Mouse (Mus musculus): ENCODE data around the gene Brms1l.

The Brms1l gene

GRCm38 (mm10) chr12:55867738-55868137 is 31.6 kb downstream of the Brms1l start:
- no peak for DNase-seq

DNA sequence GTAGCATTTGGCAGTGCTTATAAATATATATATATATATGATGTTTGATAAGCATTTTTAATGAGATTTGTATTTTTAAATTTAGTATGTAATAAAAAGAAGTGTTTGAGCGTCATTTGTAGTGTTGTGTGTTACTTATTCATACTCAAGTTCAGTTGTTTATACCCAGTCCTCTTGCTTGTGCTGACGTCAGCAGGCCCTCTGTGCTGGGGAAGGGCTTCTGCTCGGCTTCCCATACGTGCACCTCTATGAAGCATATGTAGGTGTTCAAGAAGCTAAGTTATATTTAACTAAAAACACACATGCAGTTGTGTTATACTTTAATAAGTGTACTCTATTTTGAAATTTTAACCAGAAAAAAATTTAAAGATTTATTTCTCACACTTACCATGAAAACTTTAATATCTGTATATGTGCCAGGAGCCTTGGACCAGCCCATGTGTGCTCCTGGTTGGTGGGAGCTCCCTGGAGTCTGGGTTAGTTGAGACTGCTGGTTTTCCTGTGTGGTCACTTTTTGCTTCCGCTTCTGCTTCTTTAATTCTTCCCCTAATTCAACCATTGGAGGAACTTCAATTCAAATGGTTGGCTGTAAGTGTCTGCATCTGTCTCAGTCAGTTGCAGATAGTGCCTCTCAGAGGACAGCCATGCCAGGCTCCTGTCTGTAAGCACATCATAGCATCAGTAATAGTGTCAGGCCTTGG is 33.6 kb downstream of the Brms1l start:
- DNase-seq: no peak

GRCm38 (mm10) chr12:55885449-55885848 is 49.3 kb downstream of the Brms1l start:
- DNase-seq: no peak

DNA sequence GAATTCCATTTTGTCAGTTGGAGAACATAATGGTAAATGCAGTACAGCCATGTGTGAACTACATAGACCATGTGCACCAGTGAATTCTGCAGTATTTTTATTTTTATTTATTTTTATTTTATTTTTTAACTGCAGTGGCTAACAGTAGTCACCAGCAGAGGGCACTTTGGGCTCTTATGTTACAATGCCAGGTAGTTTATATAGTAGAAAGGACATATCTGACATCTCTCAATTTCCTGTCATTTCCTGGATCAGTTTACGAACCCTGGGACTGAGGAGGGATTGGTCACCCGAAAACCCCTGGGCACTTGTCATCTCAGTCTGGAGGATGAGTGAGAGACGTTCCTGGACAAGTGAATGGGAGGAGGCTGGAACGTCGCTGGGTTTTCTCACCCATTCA is 52.4 kb downstream of the Brms1l start:
- DNase-seq: peak; percentile 2

DNA sequence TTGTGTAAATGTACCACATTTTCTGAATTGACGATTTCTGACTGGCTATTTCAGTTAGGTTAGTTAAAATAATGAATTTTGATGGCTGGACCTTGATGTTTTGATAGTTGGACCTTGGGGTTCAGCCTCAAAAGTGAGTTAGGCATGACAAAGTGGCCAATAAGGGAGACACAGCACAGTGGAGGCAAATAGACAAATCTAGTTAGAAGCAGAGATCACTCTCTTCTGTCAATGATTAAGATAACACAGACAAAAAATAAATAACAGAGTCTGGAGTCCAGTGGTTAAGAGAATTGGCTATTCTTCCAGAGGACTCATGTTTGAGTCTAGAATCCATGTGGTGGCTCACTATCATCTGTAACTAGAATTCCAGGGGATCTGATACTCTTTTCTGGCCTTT is 68.7 kb downstream of the Brms1l start:
- no peak for DNase-seq

GRCm38 (mm10) chr12:55912138-55912537 is 76.0 kb downstream of the Brms1l start:
- DNase-seq: no peak

- DNase-seq: no peak
Observed at GRCm38 (mm10) chr12:55913201-55913600, 77.1 kb downstream of the Brms1l start.

GRCm38 (mm10) chr12:55916250-55916649 is 80.1 kb downstream of the Brms1l start:
- DNase-seq: no peak

DNA sequence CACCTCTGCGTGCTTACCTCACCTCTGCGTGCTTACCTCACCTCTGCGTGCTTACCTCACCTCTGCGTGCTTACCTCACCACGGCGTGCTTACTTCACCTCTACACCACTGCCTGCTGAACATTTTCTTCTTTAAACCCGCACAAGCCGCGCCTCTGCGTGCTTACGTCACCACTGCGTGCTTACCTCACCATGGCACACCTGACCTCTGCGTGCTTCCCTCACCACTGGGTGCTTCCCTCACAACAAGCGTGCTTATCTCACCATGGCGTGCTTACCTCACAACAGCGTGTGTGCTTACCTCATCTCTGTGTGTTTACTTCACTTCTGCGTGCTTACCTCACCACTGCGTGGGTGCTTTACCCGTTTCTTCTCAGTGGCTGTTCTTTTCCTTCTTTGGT is 80.9 kb downstream of the Brms1l start:
- no peak for DNase-seq
